Mouse (Mus musculus) lung, adult 2 months (tissue): ENCODE measurements around the gene Cdk8.

ENCODE experiments used
- CTCF ChIP-seq: fragments of 200-500 bp; IDR thresholded peaks from 2 replicates; pipeline ENCODE4 v1.5.1; 2011; ENCODE audit warnings: mild to moderate bottlenecking, low read length, control low read depth; ENCODE audit not compliant: insufficient read depth
- POLR2A ChIP-seq: fragments of 200-500 bp; IDR thresholded peaks from 2 replicates; pipeline ENCODE4 v1.6.1; 2011; ENCODE audit warnings: low read depth, mild to moderate bottlenecking, control low read depth, low read length, borderline replicate concordance; ENCODE audit errors: extremely low read depth

DNA sequence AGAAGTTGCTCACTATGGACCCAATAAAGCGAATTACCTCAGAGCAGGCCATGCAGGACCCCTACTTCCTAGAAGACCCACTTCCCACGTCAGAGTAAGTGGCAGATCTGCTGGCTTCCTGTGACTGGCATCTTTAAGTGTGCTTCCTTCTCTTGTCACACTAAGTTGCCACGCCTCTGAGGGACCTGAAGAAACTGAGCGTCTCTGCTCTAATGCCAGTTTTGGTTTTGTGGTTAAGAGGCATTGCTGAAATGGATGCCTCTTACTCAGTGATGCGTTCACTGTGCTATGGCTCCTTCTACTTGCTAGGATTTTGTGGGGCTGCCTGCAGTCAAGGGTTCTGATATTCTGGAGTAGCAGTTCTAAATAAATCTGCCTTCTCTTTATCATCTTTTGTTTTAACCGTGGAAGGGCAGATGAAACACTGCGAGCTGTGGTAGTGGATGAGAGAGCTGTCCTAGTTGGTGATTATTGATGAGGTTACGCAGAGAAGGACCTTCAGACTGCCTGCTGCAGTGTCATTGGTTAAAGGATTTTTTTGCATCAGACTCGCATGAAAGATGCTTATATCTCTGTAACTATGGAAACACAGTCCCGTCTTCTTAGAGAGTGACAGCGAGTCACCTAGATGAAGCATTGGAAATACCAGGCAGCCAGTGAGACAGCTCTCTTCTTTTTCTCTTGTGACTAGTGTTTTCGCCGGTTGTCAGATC, 67.9 kb downstream of the Cdk8 start:
- TF ChIP-seq POLR2A: no peak
- no peak for TF ChIP-seq CTCF
